Mouse (Mus musculus) E14TG2a.4 (cell line): Measurements from ENCODE around the gene Ppp2r1b.

Experiments
- H3K27me3 ChIP-seq: 2 replicates; pipeline ENCODE4 v1.6.1; 2014; ENCODE audit warnings: low read length, control low read depth; ENCODE audit not compliant: insufficient read depth
- H3K36me3 ChIP-seq: 2 replicates; pipeline ENCODE4 v1.6.1; 2014; ENCODE audit warnings: low read length, control low read depth; ENCODE audit not compliant: insufficient read depth
- H3K4me1 ChIP-seq: replicated peaks from 2 replicates; pipeline ENCODE4 v1.6.1; 2014; ENCODE audit warnings: low read depth, low read length, control low read depth
- H3K4me3 ChIP-seq: replicated peaks from 2 replicates; pipeline ENCODE4 v1.5.1; 2014; ENCODE audit warnings: mild to moderate bottlenecking, low read length
- H3K9me3 ChIP-seq: 2 replicates; pipeline ENCODE4 v1.6.1; 2014; ENCODE audit warnings: low read length, control low read depth
- CTCF ChIP-seq: conservative IDR thresholded peaks from 2 replicates; pipeline ENCODE4 v1.5.1; 2014; ENCODE audit warnings: low read length
- NANOG ChIP-seq: IDR thresholded peaks from 2 replicates; pipeline ENCODE4 v1.6.1; 2014; ENCODE audit warnings: borderline replicate concordance, low read length, mixed read lengths
- POU5F1 ChIP-seq: IDR thresholded peaks from 2 replicates; pipeline ENCODE4 v1.6.1; 2014; ENCODE audit warnings: low read length, borderline replicate concordance

Ppp2r1b gene

DNA sequence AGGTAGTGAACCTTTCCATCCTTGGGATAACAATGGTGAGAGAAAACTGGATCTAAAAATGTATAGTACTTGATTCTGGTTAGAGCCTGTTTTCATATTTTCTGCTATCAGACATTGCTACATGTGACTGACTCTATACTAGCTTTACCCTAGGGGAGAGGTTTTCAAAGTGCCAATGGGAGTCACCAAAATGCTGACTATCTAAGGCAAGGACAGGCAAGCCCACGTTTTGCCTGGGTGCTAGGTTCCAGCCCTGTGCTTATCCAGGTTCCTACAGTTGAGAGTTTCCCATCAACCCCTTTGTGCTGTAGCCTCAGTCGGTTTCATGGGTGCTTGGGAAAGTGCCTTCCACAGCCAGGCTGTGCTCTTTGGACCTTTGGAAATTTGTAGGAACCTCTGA lies 33.4 kb upstream of the Ppp2r1b start:
- H3K27me3 ChIP-seq = no peaks in the 10 kb centered on the region
- H3K4me1 ChIP-seq = no peaks in the 10 kb centered on the region

GRCm38 (mm10) chr9:50813796-50814195 lies 31.3 kb upstream of the Ppp2r1b start:
- Histone ChIP-seq H3K36me3 (peaks cover 61% of the 10 kb centered on the region), H3K9me3 (0 out of 2 replicates have a peak, but pooled peaks cover 3% of the 10 kb centered on the region), H3K27me3 (no peaks in the 10 kb centered on the region), H3K4me3 (no peak overlapping the region), H3K4me1 (no peaks in the 10 kb centered on the region)
- TF ChIP-seq NANOG = no peak
- no peak for TF ChIP-seq POU5F1
- no peak for TF ChIP-seq CTCF

More for the DNA sequence above, 33.4 kb upstream of the Ppp2r1b start:
- Histone ChIP-seq H3K9me3 (no peaks in the 10 kb centered on the region), H3K36me3 (peaks cover 67% of the 10 kb centered on the region), H3K4me3 (no peak overlapping the region)
- no peak for TF ChIP-seq NANOG
- no peak for TF ChIP-seq POU5F1
- no peak for TF ChIP-seq CTCF

DNA sequence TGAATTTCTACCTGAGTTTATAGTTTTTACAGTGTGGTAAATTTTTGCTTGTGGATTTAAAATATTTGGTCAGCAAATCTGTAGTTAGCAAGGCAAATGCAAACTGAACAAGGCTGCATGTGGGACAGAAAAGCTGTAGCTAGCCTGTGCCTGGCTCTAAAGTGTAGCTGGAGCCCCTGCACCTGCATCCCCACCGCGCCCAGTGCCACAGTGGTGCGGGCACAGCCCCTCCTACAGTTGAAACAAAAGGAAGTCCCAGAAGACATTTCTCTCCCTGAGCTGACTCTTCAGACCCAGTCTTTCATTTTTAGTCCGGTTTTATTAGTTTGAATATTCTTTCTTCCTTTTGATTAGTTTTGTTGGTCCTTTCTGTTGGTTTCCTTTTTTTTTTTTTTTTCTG lies 29.4 kb upstream of the Ppp2r1b start:
- Histone ChIP-seq H3K9me3 (peaks cover 8% of the 10 kb centered on the region; the same call in 1 of the 2 replicates), H3K4me1 (no peaks in the 10 kb centered on the region), H3K4me3 (no peak overlapping the region), H3K36me3 (peaks cover 49% of the 10 kb centered on the region), H3K27me3 (no peaks in the 10 kb centered on the region)
- TF ChIP-seq POU5F1 (no peak), NANOG (no peak), CTCF (no peak)

- no peaks in the 10 kb centered on the region for H3K4me1 ChIP-seq
- H3K36me3 ChIP-seq = peaks cover 43% of the 10 kb centered on the region
- H3K27me3 ChIP-seq = no peaks in the 10 kb centered on the region
- TF ChIP-seq POU5F1 (no peak), CTCF (no peak), NANOG (no peak)
- no peak overlapping the region for H3K4me3 ChIP-seq
- peaks cover 8% of the 10 kb centered on the region; the same call in 1 of the 2 replicates for H3K9me3 ChIP-seq
Measured at GRCm38 (mm10) chr9:50816512-50816911, 28.6 kb upstream of the Ppp2r1b start.

- H3K9me3 ChIP-seq = peaks cover 8% of the 10 kb centered on the region; the same call in 1 of the 2 replicates
- peaks cover 45% of the 10 kb centered on the region for H3K36me3 ChIP-seq
- TF ChIP-seq POU5F1 = no peak
- no peak for TF ChIP-seq NANOG
- no peak for TF ChIP-seq CTCF
- H3K4me1 ChIP-seq = no peaks in the 10 kb centered on the region
- no peak overlapping the region for H3K4me3 ChIP-seq
- no peaks in the 10 kb centered on the region for H3K27me3 ChIP-seq
Measured at GRCm38 (mm10) chr9:50818050-50818449, 27.1 kb upstream of the Ppp2r1b start.

GRCm38 (mm10) chr9:50819716-50820115 lies 25.4 kb upstream of the Ppp2r1b start:
- Histone ChIP-seq H3K27me3 (no peaks in the 10 kb centered on the region), H3K9me3 (peaks cover 8% of the 10 kb centered on the region; the same call in 1 of the 2 replicates), H3K4me3 (no peak overlapping the region), H3K4me1 (no peaks in the 10 kb centered on the region), H3K36me3 (peaks cover 39% of the 10 kb centered on the region)
- no peak for TF ChIP-seq NANOG
- TF ChIP-seq POU5F1 = no peak
- no peak for TF ChIP-seq CTCF

GRCm38 (mm10) chr9:50821651-50822050 lies 23.4 kb upstream of the Ppp2r1b start:
- Histone ChIP-seq H3K36me3 (peaks cover 36% of the 10 kb centered on the region), H3K4me1 (no peaks in the 10 kb centered on the region)
- TF ChIP-seq POU5F1 (no peak), NANOG (no peak), CTCF (no peak)

DNA sequence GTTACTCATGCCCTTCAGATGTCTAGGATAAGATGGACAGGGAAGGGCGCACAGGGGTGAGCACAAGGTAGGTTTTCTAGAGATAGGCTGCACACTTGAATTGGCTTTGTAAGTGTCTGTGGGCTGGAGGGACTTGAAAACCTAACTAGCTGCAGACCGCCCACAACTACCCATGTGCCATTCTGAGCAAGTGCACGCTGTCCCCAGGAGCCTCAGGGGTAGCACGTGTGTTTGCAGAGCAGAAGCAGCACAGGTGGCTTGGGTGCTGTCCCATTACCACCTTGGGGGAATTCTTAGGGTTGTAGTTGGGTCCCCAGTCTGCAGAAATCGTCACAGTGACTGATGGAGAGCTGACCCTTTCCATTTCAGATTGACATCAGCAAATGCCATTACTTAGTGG lies 22.9 kb upstream of the Ppp2r1b start:
- Histone ChIP-seq H3K4me3 (no peak overlapping the region), H3K4me1 (no peaks in the 10 kb centered on the region), H3K9me3 (peaks cover 8% of the 10 kb centered on the region; the same call in 1 of the 2 replicates), H3K36me3 (peaks cover 31% of the 10 kb centered on the region), H3K27me3 (no peaks in the 10 kb centered on the region)
- TF ChIP-seq CTCF = no peak
- no peak for TF ChIP-seq POU5F1
- no peak for TF ChIP-seq NANOG

More at GRCm38 (mm10) chr9:50821651-50822050, 23.4 kb upstream of the Ppp2r1b start:
- peaks cover 8% of the 10 kb centered on the region; the same call in 1 of the 2 replicates for H3K9me3 ChIP-seq
- H3K4me3 ChIP-seq = no peak overlapping the region
- H3K27me3 ChIP-seq = no peaks in the 10 kb centered on the region
